Mouse (Mus musculus): ENCODE measurements at regions not wholly inside any gene's neighbourhood (a gene's known extent, or its start where the extent isn't known, plus 50 kb on each side); places are given as distances from the start of the nearest gene placed in this dataset.
"Not testable (repeated sequence)": the region's sequence is repeated elsewhere in the genome, so short reads cannot be mapped to it uniquely, and the experiment has no call there.

- no peak for DNase-seq
Observed at GRCm38 (mm10) chr2:51682177-51682576, 54.9 kb downstream of the Tas2r134 start.

- no peak for DNase-seq
Observed at GRCm38 (mm10) chr2:51682745-51683144, 55.4 kb downstream of the Tas2r134 start.

GRCm38 (mm10) chr2:51705110-51705509, 77.8 kb downstream of the Tas2r134 start:
- DNase-seq: no peak

- peak; percentile 13 for DNase-seq
Observed at GRCm38 (mm10) chr2:51708701-51709100, 81.4 kb downstream of the Tas2r134 start.

- no peak for DNase-seq
Observed at GRCm38 (mm10) chr2:51712611-51713010, 85.3 kb downstream of the Tas2r134 start.

GRCm38 (mm10) chr2:51730805-51731204, 103.5 kb downstream of the Tas2r134 start:
- DNase-seq: no peak

GRCm38 (mm10) chr2:51731703-51732102, 104.4 kb downstream of the Tas2r134 start:
- DNase-seq: no peak

- DNase-seq: no peak
Observed at GRCm38 (mm10) chr2:51732355-51732754, 105.0 kb downstream of the Tas2r134 start.

GRCm38 (mm10) chr2:51733218-51733617, 105.9 kb downstream of the Tas2r134 start:
- no peak for DNase-seq

- no peak for DNase-seq
Observed at GRCm38 (mm10) chr2:51736452-51736851, 109.1 kb downstream of the Tas2r134 start.

GRCm38 (mm10) chr2:51747675-51748319, 120.5 kb downstream of the Tas2r134 start:
- no peak for DNase-seq

- no peak for DNase-seq
Observed at GRCm38 (mm10) chr2:51749247-51749646, 121.9 kb downstream of the Tas2r134 start.

GRCm38 (mm10) chr2:51752941-51753564, 125.7 kb downstream of the Tas2r134 start:
- DNase-seq: no peak

GRCm38 (mm10) chr2:51753565-51754031, 126.3 kb downstream of the Tas2r134 start:
- no peak for DNase-seq

GRCm38 (mm10) chr2:51757361-51757760, 130.1 kb downstream of the Tas2r134 start:
- no peak for DNase-seq

GRCm38 (mm10) chr2:51758093-51758492, 130.8 kb downstream of the Tas2r134 start:
- DNase-seq: no peak

GRCm38 (mm10) chr2:51762866-51763265, 135.6 kb downstream of the Tas2r134 start:
- DNase-seq: no peak

- no peak for DNase-seq
Observed at GRCm38 (mm10) chr2:51767507-51768135, 140.3 kb downstream of the Tas2r134 start.

- DNase-seq: peak; percentile 15
Observed at GRCm38 (mm10) chr2:51768298-51769271, 141.3 kb downstream of the Tas2r134 start.

- no peak for DNase-seq
Observed at GRCm38 (mm10) chr2:51785169-51785568, 149.8 kb downstream of the Rbm43 start.

GRCm38 (mm10) chr2:51788896-51789295, 146.1 kb downstream of the Rbm43 start:
- no peak for DNase-seq

GRCm38 (mm10) chr2:51793291-51793690, 141.7 kb downstream of the Rbm43 start:
- DNase-seq: not testable (repeated sequence)
